Mouse (Mus musculus) layer of hippocampus, postnatal 25 days (tissue): ENCODE data around the gene Adpgk. TPM values are rescaled to one million over a fixed set of nuclear protein-coding genes. Genes with fewer than 3 reads are reported as not detected.
"Not testable (repeated sequence)": the region's sequence is repeated elsewhere in the genome, so short reads cannot be mapped to it uniquely, and the experiment has no call there.

ENCODE experiments used
- DNase-seq, 2 experiments: peaks; one replicate each; pipeline ENCODE4 v3.0.0; 2022; ENCODE audit warnings: mixed read lengths in 2 of 2, low spot score in 1 of 2; ENCODE audit errors: extremely low spot score in 1 of 2
- total RNA-seq, 2 experiments: library from RNA; stranded (reverse); gene quantifications; 2 replicates each; pipeline ENCODE4 v1.2.3; 2021

The Adpgk gene
- total RNA-seq, 2 experiments from 2014 or later: 16.2 to 16.6 TPM

- DNase-seq: no peak
These were observed 2.5 kb upstream of the Adpgk start for GRCm38 (mm10) chr9:59288685-59289410.

GRCm38 (mm10) chr9:59289529-59290115 is 1.7 kb upstream of the Adpgk start:
- DNase-seq: no peak

DNA sequence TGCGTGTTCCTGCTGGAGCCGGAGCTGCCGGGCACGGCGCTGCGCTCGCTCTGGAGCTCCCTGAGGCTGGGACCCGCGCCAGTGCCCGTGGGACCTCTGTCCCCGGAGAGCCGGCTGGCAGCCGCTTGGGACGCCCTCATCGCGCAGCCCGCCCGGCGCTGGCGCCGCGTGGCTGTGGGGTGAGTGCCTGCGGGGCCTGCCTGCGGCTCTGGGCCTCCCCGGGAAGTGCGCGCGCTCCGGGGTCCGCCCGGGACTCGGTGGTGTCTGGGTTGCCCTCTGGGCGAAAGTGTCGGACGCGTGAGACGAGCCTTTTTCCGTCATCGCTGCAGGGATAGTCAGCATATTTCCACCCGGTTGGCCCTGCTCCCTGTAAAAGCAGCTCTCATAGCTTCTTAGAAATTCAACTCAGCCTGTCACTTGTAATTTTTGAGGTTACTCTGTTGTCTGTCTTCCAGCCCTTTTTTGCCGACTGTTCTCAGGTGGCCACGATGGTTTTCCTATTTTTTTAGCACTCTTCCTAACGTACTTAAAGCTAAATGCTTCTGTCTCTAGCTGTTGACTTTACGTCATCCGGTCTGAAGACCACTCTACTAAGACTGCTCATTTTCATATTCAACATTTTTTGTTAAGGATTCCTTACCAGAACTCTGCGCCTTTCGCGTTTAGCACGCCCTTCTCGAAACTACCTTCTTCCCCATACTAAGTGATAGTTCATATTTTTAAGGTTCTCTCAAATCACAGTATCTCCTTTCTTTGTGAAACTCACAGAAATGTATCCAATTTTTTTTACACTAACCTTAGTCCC is 532 bp downstream of the Adpgk start:
- DNase-seq: no peak

DNA sequence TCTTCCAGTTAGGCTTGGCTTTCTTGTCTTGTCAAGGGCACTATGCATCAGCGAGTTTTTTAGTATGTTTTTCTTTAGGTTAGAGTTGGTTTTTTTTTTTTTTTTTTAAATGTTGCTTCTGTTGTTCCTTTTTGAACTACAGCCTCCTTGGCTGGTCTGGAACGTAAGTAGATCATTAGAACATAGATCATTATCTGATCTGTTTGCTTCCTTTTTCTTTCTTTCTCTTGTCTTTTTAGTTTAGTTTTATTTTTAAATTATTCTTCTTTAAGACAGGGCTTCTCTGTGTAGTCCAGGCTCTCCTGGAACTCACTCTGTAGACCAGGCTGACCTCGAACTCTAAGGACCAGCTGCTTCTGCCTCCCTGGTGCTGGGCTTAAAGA is 1.1 kb downstream of the Adpgk start:
- no peak for DNase-seq

- DNase-seq: no peak
These were observed 5.1 kb downstream of the Adpgk start for GRCm38 (mm10) chr9:59296419-59296818.

DNA sequence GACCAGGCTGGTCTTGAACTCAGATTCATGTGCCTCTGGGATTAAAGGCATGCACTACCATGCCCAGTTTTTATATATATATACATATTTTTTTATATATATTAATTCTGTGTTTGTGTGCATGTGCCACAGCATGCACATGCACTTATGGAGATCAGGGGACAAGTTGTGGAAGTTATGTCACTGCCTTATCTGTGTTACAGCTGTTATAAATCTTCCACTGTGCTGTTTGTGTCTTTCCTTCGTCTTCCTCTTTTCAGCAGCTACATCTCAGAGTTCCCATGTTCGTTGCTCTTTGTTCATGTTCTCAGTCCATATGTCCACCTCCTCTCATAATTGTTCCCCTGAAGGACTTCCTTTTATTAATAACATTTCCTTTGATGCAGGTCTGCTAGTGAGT is 16.5 kb downstream of the Adpgk start:
- DNase-seq: no peak

DNA sequence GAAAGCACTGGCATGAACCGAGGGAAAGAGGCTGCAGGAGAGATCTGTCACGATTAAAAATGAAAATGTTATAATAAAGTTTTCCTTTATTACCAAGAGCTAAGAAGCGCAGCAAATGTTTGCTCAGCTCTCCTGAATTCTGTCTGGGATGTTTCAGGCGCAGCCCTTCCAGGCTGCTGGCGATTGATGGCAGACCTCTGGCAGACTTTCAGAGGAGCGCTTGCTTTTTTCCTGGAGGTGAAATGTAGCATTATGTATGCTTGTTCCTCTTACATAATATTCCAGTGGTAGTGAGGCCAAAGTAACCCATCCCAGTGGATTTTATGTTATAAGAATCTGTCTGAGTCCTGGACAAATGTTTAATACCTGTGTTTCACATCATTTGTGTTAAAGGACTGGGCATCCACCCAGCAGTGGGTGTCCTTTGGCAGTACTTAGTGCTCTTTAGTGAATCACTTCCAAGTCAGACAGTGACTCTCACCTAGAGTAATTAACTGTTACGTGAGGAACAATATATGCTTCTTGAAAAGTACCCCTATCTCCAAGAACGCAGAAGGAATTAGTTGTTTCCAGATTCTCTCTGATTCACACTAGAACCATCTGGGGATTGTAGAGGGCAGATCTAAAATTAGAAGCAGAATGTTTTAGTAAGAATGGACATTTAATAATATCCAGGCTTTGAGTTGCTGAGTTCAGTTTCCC is 19.4 kb downstream of the Adpgk start:
- DNase-seq: no peak

DNA sequence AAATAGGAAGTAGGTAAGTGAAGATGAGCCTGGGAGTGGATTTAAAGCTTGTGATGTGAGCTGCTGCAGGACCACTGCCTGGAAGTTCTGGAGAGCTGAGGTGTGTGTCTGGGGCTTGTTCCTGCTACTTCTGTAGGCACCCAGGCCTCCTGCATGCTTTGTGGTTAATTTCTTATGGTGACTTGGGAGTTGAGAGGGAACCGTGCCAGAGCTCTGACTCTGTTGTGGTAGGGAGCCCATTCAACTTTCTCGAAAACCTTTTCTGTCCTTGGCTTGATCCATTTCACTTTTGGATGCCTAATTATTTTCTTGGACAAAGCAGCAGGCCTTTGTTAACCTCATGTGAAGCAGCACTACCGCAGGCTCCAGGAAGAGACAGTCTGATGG is 19.9 kb downstream of the Adpgk start:
- DNase-seq: no peak

DNA sequence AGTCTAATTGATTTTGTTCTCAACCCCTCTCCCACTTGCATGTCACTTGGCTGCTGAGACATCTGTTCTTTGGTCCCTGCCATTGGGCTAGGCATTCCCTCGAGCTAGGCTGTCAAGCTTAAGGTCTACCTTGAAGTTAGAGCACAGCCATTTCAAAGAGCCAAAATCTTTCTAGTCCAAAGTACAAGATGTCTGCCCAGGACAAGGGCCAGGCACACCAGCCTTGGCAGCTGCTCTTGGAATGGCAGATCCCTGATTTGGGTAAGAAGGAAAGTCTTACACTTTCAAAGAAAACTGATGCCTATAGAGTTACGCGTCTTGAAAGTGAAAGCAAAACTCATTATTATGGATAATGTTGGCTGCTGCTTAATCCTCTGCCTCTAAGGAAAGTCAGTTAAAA is 24.8 kb downstream of the Adpgk start:
- no peak for DNase-seq

GRCm38 (mm10) chr9:59324351-59324750 is 33.0 kb downstream of the Adpgk start:
- DNase-seq: no peak

DNA sequence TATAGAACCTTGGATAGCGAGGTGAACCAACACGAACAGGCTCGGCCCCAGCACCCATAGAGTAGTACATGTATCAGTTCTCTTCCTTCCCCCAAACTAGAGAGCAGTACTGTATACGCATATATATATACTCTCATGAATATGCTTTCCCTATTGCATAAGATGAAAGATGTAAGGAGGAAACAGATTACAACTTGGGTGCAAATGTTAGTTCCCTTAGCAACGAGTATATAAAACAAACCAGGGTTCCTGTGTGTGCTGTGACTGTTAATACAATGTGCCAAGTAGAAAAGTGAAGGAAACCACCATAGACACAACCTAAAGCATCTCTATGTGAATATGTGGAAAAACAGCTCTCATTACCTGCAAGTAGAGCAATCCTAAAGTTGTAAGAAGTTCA is 38.7 kb downstream of the Adpgk start:
- DNase-seq: no peak

GRCm38 (mm10) chr9:59336539-59336938 is 45.2 kb downstream of the Adpgk start:
- DNase-seq: no peak

DNA sequence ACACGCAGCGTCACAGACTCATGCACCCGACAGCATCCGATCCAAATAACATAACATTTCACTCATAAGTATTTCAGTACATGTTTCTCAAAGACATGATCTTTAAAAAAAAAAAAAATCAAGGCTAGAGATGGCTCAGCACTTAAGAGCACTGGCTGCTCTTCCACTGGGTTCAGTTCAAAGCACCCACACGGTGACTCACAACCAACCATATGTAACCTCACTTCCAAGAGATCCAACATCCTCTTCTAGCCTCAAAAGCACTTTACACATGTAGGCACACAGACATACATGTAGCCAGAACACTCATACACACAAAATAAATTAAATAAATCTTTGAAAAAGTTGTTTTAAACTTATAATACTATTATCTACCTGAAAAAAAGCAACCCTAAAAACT is 46.5 kb downstream of the Adpgk start:
- DNase-seq: no peak

DNA sequence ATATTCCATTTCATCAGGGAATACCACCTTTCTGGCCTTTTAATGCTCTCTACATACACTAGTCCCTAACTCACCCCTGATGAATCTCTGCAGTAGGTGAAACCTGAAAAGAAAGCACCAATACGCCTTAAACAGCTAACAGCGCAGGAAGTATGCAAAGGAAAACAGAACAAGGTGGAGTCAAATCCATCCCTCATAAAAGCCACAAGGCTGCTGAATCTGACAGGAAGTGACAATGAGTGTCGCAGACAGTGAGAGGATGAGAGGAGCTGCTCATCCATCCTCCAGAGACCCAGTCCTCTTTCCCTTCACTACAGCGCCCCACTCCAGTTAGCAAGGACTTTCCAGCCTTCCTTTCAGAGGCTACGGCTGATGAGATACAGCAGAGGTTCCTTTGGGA is 47.1 kb downstream of the Adpgk start:
- no peak for DNase-seq

DNA sequence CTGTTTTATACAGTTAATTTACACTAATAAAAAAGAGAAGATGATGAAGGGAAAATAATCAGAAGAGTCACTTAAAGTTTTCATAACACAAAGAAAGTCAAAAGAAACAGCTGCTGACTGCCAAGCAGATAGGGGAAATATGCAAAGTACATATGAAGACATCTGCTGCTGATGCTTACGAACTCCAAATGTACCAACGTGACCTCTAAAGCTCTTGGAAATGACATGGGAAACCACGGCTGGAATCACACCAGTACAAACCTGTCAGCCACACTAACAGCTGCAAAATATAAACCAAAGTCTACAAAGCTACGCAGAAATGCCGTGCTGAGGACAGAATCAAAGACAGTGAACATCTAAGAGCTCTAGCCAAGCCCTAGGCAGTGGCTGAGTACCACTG is 47.7 kb downstream of the Adpgk start:
- DNase-seq: no peak

GRCm38 (mm10) chr9:59340002-59340401 is 48.6 kb downstream of the Adpgk start:
- peak in 1 of 2 experiments; percentile 17 for DNase-seq

GRCm38 (mm10) chr9:59346176-59346575 is 54.8 kb downstream of the Adpgk start:
- no peak for DNase-seq

DNA sequence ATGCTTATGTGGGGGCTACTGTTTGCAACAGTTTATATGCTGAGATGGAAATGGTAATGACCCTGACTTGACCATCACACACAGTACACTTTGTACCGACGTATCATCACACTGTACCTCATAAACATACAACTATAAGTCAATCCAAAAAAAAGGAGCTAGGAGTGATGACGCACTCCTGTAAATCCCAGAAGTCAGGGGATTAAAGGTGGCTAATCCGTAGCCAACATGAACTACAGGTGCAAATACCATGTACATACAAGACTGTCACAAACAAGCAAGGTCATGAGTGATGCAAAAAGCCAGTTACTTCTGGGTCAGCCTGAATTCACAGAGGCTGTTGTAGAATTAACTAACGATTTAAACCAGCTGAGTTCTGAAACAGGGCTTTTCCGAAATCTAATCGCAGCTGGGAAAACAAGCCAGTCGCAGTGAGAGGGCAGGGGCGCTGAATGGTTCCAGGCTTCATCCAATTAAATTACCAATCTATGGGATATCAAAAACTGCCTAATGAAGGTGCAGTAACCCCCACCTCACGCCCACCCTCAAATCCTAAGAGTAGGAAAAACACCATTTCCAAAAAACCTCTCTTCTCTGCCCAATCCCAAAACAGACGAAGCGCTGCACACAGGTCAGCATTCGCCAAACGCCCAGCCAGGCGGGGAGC is 61.4 kb downstream of the Adpgk start:
- peak in 1 of 2 experiments; percentile 11 for DNase-seq

DNA sequence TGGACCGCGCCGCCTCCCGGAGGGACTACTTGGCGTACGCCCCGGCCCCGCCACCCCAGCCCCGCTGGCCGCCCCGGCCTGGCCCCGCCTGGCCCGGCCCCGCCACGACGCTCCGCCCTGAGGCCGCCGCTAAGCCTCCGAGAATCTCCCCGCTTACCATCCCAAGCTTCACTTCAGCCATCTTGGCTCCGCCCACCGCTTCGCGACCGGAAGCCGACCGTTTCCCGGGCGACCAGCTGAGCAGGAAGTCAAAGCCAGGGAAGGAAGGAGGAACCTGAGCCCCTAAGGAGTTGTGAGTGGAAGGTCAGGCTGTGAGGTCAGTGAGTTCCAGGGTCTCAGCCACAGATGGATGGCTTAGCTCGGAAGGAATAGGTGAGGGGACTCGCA is 61.9 kb downstream of the Adpgk start, which contains the start of gene Bbs4:
TSS of gene Bbs4 (minus strand) at position 256 of the 387 bp plus-strand sequence.
- peak; percentile 73 to 79 for DNase-seq

GRCm38 (mm10) chr9:59358041-59358440 is 66.7 kb downstream of the Adpgk start:
- DNase-seq: not testable (repeated sequence)
